Mouse (Mus musculus): Measurements from ENCODE around the gene Xrcc4. TPM values are rescaled to one million over a fixed set of nuclear protein-coding genes. Genes with fewer than 3 reads are reported as not detected.

The Xrcc4 gene
- polyA plus RNA-seq, 1 experiment from 2014 or later: 15.4 TPM

GRCm38 (mm10) chr13:89875499-89875898 lies 213.9 kb downstream of the Xrcc4 start:
- Histone ChIP-seq H3K27ac (no peak overlapping the region), H3K4me2 (no peak overlapping the region), H3K4me3 (no peak overlapping the region), H3K27me3 (no peaks in the 10 kb centered on the region), H3K9me3 (no peaks in the 10 kb centered on the region), H3K9ac (no peak overlapping the region), H3K36me3 (no peaks in the 10 kb centered on the region), H3K4me1 (no peaks in the 10 kb centered on the region; the same call in 1 of the 2 replicates)
- WGBS: 96% methylated on average over 4 of the region's 4 CpGs
- no peak for ATAC-seq (ENCODE audit: insufficient number of reproducible peaks, insufficient read depth, low FRiP score, low TSS enrichment, low read depth)

DNA sequence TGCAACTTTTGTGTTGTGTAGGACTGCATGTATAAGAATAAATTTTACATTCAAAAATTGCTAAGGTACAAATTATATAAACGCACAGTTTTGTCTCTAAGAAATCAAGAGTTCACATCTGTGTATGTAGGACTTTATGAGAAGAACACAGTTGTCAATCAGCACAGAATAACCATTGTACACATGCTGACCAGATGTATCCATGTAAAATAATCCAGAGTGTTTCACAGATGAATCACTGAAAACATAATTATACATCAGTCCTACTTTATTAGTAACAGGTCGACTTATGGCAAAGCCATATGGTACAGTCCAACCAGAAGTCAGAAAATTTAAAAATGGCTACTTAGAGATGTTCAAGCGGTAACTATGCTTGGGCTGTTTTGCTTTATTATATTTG lies 216.7 kb downstream of the Xrcc4 start:
- H3K9ac ChIP-seq: no peak overlapping the region
- no peak for ATAC-seq (ENCODE audit: insufficient number of reproducible peaks, insufficient read depth, low FRiP score, low TSS enrichment, low read depth)
- WGBS: 29% methylated on average over 3 of the region's 3 CpGs
- H3K4me2 ChIP-seq: no peak overlapping the region
- no peak overlapping the region for H3K4me3 ChIP-seq
- H3K36me3 ChIP-seq: no peaks in the 10 kb centered on the region
- H3K27me3 ChIP-seq: no peaks in the 10 kb centered on the region
- no peaks in the 10 kb centered on the region for H3K9me3 ChIP-seq
- no peak overlapping the region for H3K27ac ChIP-seq
- no peaks in the 10 kb centered on the region; the same call in 1 of the 2 replicates for H3K4me1 ChIP-seq

DNA sequence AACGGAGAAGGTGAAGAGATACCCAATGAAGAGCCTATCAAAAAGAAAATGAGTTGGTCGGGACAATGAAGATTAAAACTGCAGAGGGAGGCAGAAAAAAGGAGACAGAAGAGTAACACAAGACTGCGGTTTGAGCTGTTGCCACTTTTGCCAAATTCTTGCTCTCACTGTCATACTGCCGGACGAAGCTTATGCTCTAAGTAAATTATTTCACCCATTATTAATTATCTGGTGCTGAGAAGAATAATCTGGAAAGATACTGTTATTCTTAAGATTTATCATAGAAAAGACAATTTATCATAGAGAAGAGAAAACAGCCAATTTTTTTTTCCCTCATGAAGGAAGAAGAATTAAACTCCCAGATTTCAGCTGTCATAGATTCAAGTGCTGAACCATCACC lies 235.3 kb downstream of the Xrcc4 start:
- Histone ChIP-seq H3K27me3 (no peaks in the 10 kb centered on the region), H3K4me3 (no peak overlapping the region), H3K4me1 (no peaks in the 10 kb centered on the region), H3K9ac (no peak overlapping the region), H3K9me3 (no peaks in the 10 kb centered on the region), H3K36me3 (no peaks in the 10 kb centered on the region), H3K27ac (no peak overlapping the region), H3K4me2 (no peak overlapping the region)
- WGBS: 93% methylated on average over 5 of the region's 5 CpGs
- ATAC-seq (ENCODE audit: insufficient number of reproducible peaks, insufficient read depth, low FRiP score, low TSS enrichment, low read depth): no peak

- no peak overlapping the region for H3K9ac ChIP-seq
- H3K27me3 ChIP-seq: no peaks in the 10 kb centered on the region
- H3K4me1 ChIP-seq: no peaks in the 10 kb centered on the region
- H3K4me2 ChIP-seq: no peak overlapping the region
- no peak overlapping the region for H3K27ac ChIP-seq
- ATAC-seq (ENCODE audit: insufficient number of reproducible peaks, insufficient read depth, low FRiP score, low TSS enrichment, low read depth): no peak
- H3K36me3 ChIP-seq: no peaks in the 10 kb centered on the region
- no peak overlapping the region for H3K4me3 ChIP-seq
- 87% methylated on average over 2 of the region's 2 CpGs for WGBS
- H3K9me3 ChIP-seq: no peaks in the 10 kb centered on the region
Measured at GRCm38 (mm10) chr13:89850746-89851145, 238.7 kb downstream of the Xrcc4 start.

- WGBS: 91% methylated on average over 1 of the region's 1 CpGs
Measured at GRCm38 (mm10) chr13:89849955-89850354, 239.5 kb downstream of the Xrcc4 start.

GRCm38 (mm10) chr13:89838635-89839034 lies 250.8 kb downstream of the Xrcc4 start:
- H3K4me1 ChIP-seq: 0 out of 2 replicates have a peak, but pooled peaks cover 3% of the 10 kb centered on the region
- H3K36me3 ChIP-seq: no peaks in the 10 kb centered on the region
- no peak overlapping the region for H3K4me3 ChIP-seq
- H3K9ac ChIP-seq: no peak overlapping the region
- no peak overlapping the region for H3K4me2 ChIP-seq
- ATAC-seq (ENCODE audit: insufficient number of reproducible peaks, insufficient read depth, low FRiP score, low TSS enrichment, low read depth): no peak
- H3K9me3 ChIP-seq: no peaks in the 10 kb centered on the region
- no peaks in the 10 kb centered on the region for H3K27me3 ChIP-seq
- no peak overlapping the region for H3K27ac ChIP-seq
- 84% methylated on average over 3 of the region's 3 CpGs for WGBS

More at GRCm38 (mm10) chr13:89849955-89850354, 239.5 kb downstream of the Xrcc4 start:
- no peaks in the 10 kb centered on the region for H3K36me3 ChIP-seq
- H3K4me3 ChIP-seq: no peak overlapping the region
- no peaks in the 10 kb centered on the region for H3K27me3 ChIP-seq
- no peaks in the 10 kb centered on the region for H3K9me3 ChIP-seq
- H3K4me1 ChIP-seq: no peaks in the 10 kb centered on the region
- H3K9ac ChIP-seq: no peak overlapping the region
- no peak overlapping the region for H3K27ac ChIP-seq
- ATAC-seq (ENCODE audit: insufficient number of reproducible peaks, insufficient read depth, low FRiP score, low TSS enrichment, low read depth): no peak
- no peak overlapping the region for H3K4me2 ChIP-seq

DNA sequence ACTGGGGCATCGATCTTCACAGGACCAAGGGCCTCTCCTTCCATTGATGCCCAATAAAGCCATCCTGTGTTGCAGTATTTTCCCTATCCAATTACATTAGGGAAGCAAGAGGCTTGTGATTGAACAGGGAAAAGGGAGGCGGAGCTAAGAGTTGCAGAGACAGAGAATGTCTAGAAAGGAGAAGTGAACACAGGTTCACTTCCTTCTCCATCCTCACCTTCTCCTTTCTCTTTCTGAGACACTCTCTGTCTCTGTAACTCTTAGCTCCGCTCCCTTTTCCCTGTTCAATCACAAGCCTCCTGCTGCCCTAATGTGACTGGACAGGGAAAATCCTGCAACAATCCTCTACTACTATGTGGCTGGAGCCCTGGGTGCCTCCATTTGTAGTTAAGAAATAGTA lies 254.9 kb downstream of the Xrcc4 start:
- Histone ChIP-seq H3K9ac (no peak overlapping the region), H3K27ac (no peak overlapping the region), H3K4me1 (peaks cover 6% of the 10 kb centered on the region; the same call in 1 of the 2 replicates), H3K4me3 (no peak overlapping the region), H3K4me2 (no peak overlapping the region), H3K27me3 (no peaks in the 10 kb centered on the region), H3K9me3 (no peaks in the 10 kb centered on the region), H3K36me3 (no peaks in the 10 kb centered on the region)
- WGBS: 79% methylated on average over 3 of the region's 3 CpGs
- ATAC-seq (ENCODE audit: insufficient number of reproducible peaks, insufficient read depth, low FRiP score, low TSS enrichment, low read depth): no peak

GRCm38 (mm10) chr13:89833053-89833670 lies 256.2 kb downstream of the Xrcc4 start:
- H3K9me3 ChIP-seq: no peaks in the 10 kb centered on the region
- 0 out of 2 replicates have a peak overlapping the region, but pooled peaks have one; percentile 71 for H3K27ac ChIP-seq
- no peaks in the 10 kb centered on the region for H3K27me3 ChIP-seq
- peaks cover 6% of the 10 kb centered on the region; the same call in 1 of the 2 replicates for H3K4me1 ChIP-seq
- H3K36me3 ChIP-seq: no peaks in the 10 kb centered on the region
- H3K4me2 ChIP-seq: no peak overlapping the region
- no peak for ATAC-seq (ENCODE audit: insufficient number of reproducible peaks, insufficient read depth, low FRiP score, low TSS enrichment, low read depth)
- whole genome bisulfite sequencing: 31% methylated on average over 2 of the region's 2 CpGs
- H3K9ac ChIP-seq: no peak overlapping the region
- H3K4me3 ChIP-seq: no peak overlapping the region

DNA sequence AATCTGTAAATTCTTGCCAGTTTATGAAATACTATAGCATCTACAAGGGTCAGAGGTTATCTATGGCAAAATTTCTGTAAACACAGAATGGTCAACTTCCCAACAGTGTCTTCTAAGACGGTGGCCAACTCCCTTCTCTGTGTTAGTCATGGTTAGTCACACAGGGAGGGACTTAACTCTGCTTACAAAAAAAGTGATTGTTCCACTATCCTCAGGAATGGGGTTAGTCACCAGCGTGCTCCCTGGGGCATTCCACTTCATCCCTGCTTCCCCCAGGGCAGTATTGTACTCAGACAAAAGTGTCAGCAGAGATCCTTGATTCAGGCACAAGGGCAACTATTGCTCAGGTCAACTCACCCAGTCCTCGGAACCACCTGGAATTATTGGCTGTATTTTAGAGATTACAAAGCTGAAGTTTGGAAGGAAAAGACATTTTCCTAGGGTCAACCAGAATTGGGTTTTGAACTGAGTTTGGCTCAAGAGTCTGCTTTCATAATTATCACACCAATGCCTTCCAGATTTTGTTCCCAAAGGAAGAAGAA lies 260.9 kb downstream of the Xrcc4 start:
- Histone ChIP-seq H3K27ac (no peak overlapping the region), H3K36me3 (no peaks in the 10 kb centered on the region), H3K4me2 (no peak overlapping the region), H3K4me1 (peaks cover 1% of the 10 kb centered on the region; the same call in 1 of the 2 replicates), H3K27me3 (no peaks in the 10 kb centered on the region), H3K9ac (no peak overlapping the region), H3K4me3 (no peak overlapping the region), H3K9me3 (no peaks in the 10 kb centered on the region)
- 23% methylated on average over 3 of the region's 3 CpGs for WGBS
- ATAC-seq (ENCODE audit: insufficient number of reproducible peaks, insufficient read depth, low FRiP score, low TSS enrichment, low read depth): no peak

GRCm38 (mm10) chr13:89827838-89828237 lies 261.6 kb downstream of the Xrcc4 start:
- Histone ChIP-seq H3K27ac (no peak overlapping the region), H3K27me3 (no peaks in the 10 kb centered on the region), H3K4me3 (no peak overlapping the region), H3K36me3 (no peaks in the 10 kb centered on the region), H3K9me3 (no peaks in the 10 kb centered on the region), H3K4me2 (no peak overlapping the region), H3K4me1 (no peaks in the 10 kb centered on the region; the same call in 1 of the 2 replicates), H3K9ac (no peak overlapping the region)
- WGBS: 78% methylated on average over 2 of the region's 2 CpGs
- ATAC-seq (ENCODE audit: insufficient number of reproducible peaks, insufficient read depth, low FRiP score, low TSS enrichment, low read depth): no peak

GRCm38 (mm10) chr13:89814543-89814942 lies 274.9 kb downstream of the Xrcc4 start:
- H3K27ac ChIP-seq: no peak overlapping the region
- no peaks in the 10 kb centered on the region for H3K4me1 ChIP-seq
- no peak overlapping the region for H3K4me3 ChIP-seq
- ATAC-seq (ENCODE audit: insufficient number of reproducible peaks, insufficient read depth, low FRiP score, low TSS enrichment, low read depth): no peak
- H3K4me2 ChIP-seq: no peak overlapping the region
- H3K9me3 ChIP-seq: no peaks in the 10 kb centered on the region
- no peak overlapping the region for H3K9ac ChIP-seq
- 53% methylated on average over 2 of the region's 2 CpGs for WGBS
- H3K36me3 ChIP-seq: no peaks in the 10 kb centered on the region
- no peaks in the 10 kb centered on the region for H3K27me3 ChIP-seq

DNA sequence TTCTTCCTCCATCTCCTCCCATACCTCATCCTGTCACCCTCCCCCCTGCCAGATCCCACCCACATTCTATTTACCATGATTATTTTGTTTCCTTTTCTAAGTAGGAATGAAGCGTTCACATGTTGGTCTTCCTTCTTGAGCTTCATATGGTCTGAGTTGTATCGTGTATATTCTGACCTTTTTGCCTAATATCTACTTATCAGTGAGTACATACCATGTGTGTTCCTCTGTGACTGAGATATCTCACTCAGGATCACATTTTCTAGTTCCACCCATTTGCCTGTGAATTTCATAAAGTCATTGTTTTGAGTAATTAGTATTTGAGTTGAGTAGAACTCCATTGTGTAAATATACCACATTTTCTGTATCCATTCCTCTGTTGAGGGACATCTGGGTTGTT lies 277.2 kb downstream of the Xrcc4 start:
- Histone ChIP-seq H3K9me3 (no peaks in the 10 kb centered on the region), H3K27me3 (no peaks in the 10 kb centered on the region), H3K27ac (no peak overlapping the region), H3K4me1 (no peaks in the 10 kb centered on the region), H3K36me3 (no peaks in the 10 kb centered on the region), H3K4me3 (no peak overlapping the region), H3K4me2 (no peak overlapping the region), H3K9ac (no peak overlapping the region)
- 89% methylated on average over 2 of the region's 2 CpGs for WGBS
- no peak for ATAC-seq (ENCODE audit: insufficient number of reproducible peaks, insufficient read depth, low FRiP score, low TSS enrichment, low read depth)
